Mouse (Mus musculus): Measurements from ENCODE around the gene Abca1.
A peak's percentile ranks its signal among the peaks of the same experiment; 100 is the strongest.

Abca1 gene

GRCm38 (mm10) chr4:53148817-53149216 lies 10.9 kb downstream of the Abca1 start:
- no peak for DNase-seq

GRCm38 (mm10) chr4:53147454-53147853 lies 12.2 kb downstream of the Abca1 start:
- DNase-seq = no peak

- no peak for DNase-seq
Observed at GRCm38 (mm10) chr4:53147046-53147445, 12.6 kb downstream of the Abca1 start.

DNA sequence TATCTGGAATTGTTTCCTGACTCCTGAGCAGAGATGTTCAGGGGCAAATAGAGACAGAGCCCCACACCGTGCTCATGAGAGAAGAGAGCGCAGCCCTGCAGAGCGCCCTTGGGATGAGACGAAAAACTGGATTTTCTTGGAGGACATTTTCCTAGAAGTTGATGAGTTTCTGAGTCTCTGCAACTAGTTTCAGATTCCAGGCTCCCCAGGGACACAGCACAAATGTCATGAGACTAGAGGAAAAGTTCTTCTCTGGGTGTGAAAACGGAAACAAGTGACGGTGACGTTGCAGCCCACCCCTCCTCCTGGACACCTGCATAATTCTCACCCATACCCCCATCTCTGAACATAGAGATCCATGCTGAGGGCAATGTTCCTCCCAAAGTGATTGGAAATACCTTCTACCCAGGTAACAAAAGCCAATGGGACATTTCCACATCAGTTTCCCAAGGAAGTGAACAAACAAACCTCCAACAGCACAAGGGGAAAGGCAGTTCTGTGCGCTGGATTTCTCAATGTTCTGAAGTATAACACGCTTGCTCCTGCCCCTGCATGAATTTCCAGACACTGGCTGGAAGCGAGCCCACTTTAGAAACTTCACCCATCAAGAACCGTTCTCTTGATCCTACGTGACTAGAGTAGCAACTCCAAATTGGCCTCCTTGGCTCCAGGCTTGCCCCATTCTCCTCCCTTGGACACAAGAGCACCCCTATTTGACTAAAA lies 13.3 kb downstream of the Abca1 start:
- no peak for DNase-seq

GRCm38 (mm10) chr4:53145434-53146168 lies 14.1 kb downstream of the Abca1 start:
- DNase-seq = no peak

DNA sequence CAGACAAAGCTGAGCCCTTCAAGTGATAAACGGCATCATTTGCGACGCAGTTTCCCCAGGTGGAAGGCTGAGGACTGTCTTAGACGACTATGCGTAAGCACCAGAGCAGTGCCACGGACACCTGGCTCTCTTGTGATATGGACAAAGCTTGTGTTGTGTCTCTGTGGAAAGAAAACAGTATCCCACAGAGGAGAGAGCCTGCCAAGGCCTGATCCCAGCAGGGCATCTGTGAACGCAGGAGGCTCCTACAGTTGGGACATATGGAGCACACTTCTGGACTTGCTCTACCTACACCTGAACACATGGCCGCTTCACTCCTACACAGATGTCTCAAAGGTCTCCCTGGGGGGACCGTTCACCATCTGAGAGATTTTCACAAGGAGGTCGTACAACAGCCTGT lies 15.1 kb downstream of the Abca1 start:
- DNase-seq = no peak

- DNase-seq = no peak
Observed at GRCm38 (mm10) chr4:53144021-53144420, 15.7 kb downstream of the Abca1 start.

DNA sequence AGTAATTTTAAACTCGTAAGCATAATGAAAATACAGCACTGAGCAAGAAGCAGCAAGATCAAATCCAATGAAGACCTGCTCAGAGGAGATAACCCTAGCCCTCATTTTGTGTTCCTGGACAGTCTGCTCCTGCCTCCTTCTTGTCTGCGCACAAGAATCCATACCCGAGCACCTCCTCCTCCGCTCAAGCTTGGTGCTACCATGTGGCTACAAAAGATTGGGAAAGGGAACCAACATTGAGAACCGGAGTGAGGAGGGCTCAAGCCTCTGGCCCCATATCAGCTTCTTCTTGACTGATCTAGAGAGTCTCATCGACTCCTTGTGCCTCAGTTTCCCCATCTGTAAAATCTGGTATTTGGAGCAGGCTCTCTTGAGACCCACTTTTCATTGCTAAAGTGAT lies 19.0 kb downstream of the Abca1 start:
- DNase-seq = no peak

DNA sequence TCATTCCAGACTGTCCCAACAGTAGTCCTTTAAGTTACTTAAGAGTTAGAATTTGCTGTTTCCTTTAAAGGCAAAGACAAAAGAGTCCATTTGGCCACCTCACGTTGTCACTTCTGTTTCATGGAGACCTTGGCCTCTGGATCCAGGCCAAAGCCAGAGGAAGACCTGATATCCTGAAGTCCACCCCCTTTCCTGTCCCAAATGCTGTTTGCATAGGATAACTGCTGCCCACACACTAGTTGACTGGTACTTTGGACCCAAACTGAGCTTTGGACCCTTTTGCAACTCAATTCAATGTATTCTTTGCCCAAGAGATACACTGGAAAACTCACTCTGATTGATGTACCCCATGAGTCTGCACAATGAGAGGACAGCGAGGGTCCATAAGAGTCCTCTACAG lies 20.2 kb downstream of the Abca1 start:
- DNase-seq = peak in 1 of 2 experiments; percentile 20

- no peak for DNase-seq
Observed at GRCm38 (mm10) chr4:53138974-53139373, 20.7 kb downstream of the Abca1 start.

- no peak for DNase-seq
Observed at GRCm38 (mm10) chr4:53137087-53137486, 22.6 kb downstream of the Abca1 start.

DNA sequence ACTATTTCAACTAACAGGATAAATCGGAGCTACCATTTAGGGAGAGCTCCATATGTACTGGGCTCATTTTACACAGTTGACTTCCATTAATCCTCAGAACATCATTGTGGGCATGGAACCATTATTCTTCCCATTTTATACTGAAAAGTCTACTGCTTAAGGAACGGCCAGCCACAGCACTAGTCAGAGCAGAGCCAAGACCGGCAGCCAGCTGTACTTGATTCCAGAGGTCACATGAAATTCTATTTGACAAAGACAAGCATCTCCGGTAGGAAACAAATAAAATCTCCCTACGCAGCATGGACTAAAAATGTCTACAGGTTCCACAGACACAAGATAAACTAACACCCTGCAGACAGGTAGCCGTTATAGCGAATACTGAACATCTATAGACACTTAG lies 24.9 kb downstream of the Abca1 start:
- DNase-seq = no peak

- no peak for DNase-seq
Observed at GRCm38 (mm10) chr4:53133995-53134394, 25.7 kb downstream of the Abca1 start.

DNA sequence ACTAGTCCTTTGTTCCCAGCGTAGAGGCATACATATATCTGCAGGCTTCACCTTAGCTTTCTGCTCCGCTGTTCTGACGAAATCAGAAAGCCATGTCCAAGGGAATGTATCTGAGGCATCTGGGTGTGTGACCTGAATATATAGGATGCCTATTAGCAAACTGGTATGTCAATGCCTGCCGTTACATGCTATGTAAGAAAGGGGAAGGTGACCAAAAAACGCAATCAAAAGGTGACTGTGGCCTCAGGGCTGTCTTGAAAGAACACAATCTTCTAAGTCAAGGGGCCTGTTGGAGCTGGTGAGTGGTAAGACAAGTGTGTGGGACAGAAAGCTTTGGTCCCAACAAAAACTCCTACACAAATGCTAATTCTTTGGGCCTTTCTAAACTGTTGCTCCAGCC lies 28.2 kb downstream of the Abca1 start:
- DNase-seq = no peak

GRCm38 (mm10) chr4:53130622-53131517 lies 28.8 kb downstream of the Abca1 start:
- DNase-seq = no peak

- no peak for DNase-seq
Observed at GRCm38 (mm10) chr4:53129716-53130301, 29.9 kb downstream of the Abca1 start.

- DNase-seq = no peak
Observed at GRCm38 (mm10) chr4:53127266-53127665, 32.4 kb downstream of the Abca1 start.

- no peak for DNase-seq
Observed at GRCm38 (mm10) chr4:53126794-53127193, 32.9 kb downstream of the Abca1 start.

DNA sequence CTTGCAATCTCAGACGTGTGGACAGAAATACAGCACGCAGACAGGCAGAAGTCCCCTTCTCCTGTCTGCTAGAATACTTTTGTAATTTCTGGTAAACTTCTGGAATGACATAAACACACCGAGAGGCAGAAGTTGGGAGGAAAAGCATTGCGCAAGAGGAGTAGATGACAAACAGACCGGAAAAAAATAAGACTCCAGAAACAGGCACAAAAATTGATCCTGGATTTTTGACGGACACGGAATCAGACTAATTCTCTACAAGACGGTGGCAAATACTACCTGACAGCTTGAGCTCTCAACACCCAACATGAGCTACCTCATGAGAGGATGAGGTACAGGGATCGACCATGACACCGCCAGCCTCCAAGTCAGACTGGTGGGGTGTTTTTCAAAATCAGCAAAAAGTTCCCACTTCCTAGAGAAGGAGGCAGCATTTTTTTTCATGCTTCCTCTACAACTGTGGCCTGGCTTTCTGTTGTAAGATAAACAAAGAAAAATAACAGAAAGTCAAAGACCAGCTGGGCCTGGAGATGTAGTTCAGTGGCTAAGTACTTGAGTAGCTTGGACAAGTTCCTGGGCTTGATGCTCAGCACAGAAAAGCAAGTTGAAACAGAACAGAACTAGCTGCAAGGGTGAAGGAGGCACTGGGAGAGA lies 34.7 kb downstream of the Abca1 start:
- no peak for DNase-seq

- no peak for DNase-seq
Observed at GRCm38 (mm10) chr4:53122310-53122709, 37.4 kb downstream of the Abca1 start.

DNA sequence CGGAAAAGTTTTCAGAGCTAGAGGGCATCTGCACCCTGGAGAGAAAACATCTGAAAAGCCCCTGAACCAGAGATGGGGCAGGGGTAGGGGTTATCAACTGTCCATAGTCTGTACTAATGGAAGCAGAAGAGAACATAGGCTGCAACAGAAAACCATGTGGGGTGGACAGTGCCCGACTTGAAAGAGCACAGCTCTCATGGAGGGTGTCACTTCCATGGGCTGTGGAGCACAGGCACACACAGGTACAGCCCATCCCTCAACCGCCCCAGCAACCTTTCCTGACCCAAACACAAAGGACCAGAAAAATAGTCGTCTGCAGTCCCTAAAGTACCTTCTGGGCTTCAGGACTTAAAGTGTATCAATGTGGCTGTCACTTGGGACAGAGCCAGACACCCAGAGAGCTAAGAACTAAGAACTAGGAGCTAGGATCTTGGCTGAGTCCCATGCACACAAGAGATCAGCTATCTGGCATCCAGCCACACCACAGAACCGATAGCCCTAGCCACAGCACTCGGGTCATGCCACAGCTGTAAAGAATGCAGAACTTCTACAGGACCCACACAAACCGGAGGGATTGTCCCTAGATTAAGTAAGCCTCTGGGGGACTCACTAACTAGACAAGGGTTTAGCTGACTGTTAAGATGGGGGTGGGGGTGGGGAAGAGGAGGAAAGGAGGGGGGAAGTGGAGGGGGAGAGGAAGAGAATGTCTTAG lies 38.0 kb downstream of the Abca1 start:
- no peak for DNase-seq

DNA sequence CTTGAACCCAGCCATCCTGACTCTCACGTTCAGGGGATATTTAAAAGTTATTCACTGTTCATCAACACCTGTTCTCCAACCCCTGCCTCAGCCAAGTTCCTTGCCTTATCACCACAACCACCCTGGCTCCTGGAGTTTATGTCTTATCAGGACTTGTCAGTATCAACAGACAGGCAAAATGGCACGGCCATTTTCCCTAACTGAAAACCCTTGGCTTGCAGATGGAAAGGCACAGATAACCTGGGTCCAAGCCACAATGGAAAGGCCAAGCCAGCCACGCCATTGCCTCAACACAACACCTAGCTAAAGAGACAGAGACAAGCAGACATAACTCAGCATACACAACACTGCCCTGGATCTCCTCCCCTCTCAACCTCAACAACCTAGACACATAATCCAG lies 38.6 kb downstream of the Abca1 start:
- no peak for DNase-seq
